Mouse (Mus musculus) thymus, postnatal 36 days (tissue): ENCODE measurements at regions not wholly inside any gene's neighbourhood (a gene's known extent, or its start where the extent isn't known, plus 50 kb on each side); places are given as distances from the start of the nearest gene placed in this dataset.

Experiments used
- DNase-seq, 2 experiments: peaks; one replicate each; pipeline ENCODE4 v3.0.0; 2022; ENCODE audit warnings: mixed read lengths in 2 of 2

DNA sequence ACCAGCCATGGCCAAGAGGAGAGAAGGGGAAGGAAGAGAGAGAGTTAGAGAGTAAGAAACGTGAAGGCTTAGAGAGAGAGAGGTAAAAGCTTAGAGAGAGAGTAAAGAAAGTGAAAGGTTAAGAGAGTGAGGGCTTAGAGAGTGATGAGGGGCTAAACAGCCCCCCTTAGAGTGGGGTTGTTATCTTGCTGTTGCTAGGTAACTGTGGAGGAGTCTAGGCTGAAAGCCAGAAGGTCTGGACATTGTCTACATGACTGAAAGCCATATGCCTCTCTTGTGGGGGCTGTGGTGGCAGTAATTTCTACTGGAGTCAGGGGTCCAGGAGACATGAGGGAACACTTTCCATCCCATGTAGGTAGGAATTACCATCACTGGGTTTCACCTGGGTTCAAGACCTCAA is 542.6 kb upstream of the Gprin3 start:
- DNase-seq = no peak

DNA sequence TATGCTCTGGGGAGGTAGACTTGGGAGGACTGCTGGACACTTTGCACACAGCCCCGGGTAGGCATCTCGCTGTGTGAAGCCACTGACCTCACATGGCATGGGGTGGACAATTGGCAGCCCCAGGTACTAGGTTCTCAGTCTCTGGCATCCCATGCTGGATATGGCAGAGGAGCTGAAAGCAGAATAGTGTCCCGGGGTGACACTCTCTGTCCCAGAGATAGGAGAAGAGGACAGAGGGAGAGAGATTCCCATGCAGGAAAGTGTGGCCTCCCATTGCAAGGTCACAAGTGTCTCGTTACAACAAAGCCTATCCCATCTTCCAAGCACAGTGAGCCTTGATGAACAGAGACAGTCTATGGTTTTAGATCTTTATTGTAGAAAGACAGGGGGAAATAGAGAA is 542.1 kb upstream of the Gprin3 start:
- peak in 1 of 2 experiments; percentile 1 for DNase-seq

DNA sequence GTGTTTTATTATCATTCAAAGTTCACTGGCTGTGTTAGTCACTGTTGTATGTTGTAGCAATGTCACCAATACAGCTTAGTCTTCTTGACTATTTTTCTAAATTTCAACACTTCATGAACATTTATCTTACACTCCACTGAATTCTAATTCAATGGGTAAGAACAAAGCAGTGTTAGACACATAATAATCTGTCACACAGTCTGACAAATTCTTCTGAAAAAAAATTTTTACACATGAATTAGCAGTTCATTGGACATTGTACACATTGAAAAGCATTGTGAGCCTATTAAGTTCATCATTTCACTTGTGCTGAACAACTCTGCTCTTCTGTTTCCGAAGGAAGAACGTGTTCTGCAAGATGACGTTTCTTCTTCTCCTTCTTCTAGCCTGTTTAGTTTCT is 509.0 kb upstream of the Gprin3 start:
- DNase-seq = no peak

DNA sequence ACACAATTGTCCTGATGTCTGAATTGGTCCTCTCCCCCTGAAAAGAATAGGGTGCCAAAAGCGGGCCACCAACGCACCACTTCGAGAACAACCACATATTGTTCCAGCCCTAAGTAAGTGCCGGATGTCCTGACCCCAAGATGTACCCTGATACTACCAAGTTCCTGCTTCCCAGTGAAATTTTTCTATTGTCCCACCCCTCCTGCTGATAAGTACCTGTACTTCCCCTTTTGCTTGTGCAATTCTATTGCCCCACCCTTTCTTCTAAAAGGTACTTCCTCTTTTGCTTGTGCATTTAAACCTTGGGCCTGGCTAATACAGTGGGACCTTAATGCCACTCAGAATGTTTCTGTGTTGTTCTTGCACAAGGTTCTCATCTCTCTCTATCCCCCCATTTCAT is 473.7 kb upstream of the Gprin3 start:
- DNase-seq = no peak
